Mouse (Mus musculus) heart, postnatal 0 days (tissue): ENCODE results near the gene Tomm22.

Experiments
- CTCF ChIP-seq: IDR thresholded peaks from 2 replicates; pipeline ENCODE4 v1.5.1; 2016; ENCODE audit warnings: antibody characterized with exemption, control low read depth, low read depth
- EP300 ChIP-seq: IDR thresholded peaks from 2 replicates; pipeline ENCODE4 v1.6.1; 2016; ENCODE audit warnings: antibody characterized with exemption, low read depth

DNA sequence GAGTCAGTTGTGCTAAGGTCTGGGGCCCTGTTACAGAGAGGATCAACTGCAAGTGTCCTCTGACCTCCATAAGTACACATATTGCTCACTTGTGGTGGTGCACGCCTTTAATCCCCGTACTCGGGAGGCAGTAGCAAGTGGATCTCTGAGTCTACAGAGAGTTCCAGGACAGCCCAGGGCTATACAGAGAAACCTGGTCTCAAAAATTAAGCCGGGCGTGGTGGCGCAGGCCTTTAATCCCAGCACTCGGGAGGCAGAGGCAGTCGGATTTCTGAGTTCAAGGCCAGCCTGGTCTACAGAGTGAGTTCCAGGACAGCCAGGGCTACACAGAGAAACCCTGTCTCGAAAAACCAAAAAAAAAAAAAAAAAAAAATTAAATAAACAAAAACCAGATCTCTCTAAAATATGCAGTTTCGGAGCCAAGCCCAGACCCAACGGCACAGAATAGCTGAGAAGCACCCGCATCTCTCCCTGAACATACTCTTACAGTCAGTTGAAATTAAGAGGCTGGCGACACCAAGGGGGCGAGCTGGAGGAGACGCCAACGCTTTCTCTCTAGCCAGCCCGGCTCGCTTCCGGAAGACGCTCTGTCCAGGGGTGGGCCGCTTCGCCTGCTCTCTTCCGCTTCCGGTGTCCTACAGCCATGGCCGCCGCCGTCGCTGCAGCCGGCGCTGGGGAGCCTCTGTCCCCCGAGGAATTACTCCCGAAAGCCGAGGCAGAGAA is at the start of gene Tomm22:
- TF ChIP-seq EP300 (no peak; the same call in 1 of the 2 replicates), CTCF (peak; percentile 51)
